Mouse (Mus musculus) thymus, postnatal 25 days (tissue): ENCODE results near the gene Itgav.

Source experiments
- DNase-seq: peaks from one replicate; pipeline ENCODE4 v3.0.0; 2022

Itgav gene

DNA sequence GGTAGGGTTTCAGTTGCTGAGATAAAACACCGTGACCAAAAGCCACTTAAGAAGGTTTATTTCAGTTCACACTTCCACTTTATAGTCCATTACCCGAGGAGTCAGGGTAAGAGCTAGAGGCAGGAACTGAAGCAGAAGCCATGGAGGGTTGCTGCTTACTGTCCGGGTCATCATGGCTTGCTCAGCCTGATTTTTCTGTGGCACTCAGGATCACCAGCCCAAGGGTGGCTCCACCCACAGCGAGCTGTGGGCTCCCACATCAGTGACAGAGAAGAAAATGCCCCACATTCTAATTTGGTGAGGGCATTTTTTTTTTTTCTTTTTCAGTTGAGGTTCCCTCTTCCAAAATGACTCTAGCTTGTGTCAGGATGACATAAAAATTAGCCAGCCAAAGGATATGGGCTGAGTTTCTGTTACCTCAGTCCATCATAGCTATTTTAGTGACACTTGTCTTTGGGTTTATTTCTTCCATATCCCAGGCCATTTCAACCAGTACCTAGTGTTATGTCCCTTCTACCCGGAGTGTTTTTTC lies 30.2 kb downstream of the Itgav start:
- no peak for DNase-seq

DNA sequence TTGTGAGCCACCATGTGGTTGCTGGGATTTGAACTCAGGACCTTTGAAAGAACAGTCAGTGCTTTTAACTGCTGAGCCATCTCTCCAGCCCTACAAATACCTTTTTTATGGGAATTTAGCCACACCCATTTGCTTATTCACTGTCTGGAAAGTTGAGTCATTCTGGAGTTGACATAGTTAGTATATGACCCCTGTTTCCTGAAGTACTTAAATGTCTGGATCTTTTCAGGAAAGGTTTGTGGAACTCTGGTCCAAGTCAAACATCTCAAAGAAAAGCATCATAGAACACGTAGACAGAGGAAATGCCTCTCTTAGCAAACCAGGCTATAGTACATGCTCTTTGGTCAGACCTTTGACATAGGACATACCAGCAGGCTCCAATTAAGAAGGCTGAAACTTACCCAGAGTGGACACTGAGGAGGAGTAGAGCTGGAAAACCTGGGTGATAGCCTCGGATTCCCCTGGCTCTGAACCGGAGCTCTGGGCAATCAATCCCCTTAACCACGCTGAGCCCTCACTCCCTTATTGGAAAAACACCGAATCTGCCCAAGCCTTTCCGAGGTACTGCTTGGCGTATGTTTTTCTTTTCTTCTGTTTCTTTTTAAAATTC lies 34.5 kb downstream of the Itgav start:
- no peak for DNase-seq

DNA sequence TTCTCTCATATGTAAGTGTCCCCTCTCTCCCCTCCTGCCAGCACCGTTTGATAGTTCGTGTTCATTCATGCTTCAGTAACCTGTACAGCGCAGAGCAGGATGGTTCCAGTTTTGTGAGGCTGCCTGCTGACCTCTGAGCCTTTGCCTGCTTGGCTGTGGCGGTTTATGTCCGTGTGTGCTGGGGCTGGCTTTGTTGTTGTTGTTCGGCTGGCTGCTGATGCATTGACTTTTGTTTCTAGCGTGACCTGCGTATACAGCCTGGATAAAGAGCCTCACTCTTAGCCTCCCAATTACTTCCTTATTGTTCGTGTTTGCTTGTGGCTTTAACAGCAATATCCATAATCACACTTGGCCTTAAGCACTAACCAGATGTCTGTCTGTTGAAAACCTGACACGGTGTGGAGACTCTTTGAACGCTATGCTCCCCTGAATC lies 35.0 kb downstream of the Itgav start:
- no peak for DNase-seq

GRCm38 (mm10) chr2:83759667-83760066 lies 35.5 kb downstream of the Itgav start:
- no peak for DNase-seq

DNA sequence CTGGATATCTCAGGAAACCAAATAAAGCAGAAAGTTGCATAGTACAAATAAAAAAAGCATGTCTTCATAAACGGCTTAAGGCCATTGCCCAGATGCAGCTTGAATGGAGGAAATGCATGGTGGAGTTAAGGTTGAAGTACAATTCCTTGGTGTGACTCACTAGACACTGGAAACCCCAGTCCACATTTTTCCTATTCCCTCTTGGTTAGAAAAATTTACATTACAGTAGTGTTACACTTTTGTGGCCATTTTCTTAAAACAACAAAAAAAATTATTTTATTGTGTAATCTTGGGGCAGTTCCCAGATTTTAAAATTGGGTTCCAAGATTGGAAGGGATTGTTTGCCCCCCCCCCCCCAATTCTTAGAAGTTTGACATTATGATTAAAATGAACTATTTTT lies 35.9 kb downstream of the Itgav start:
- DNase-seq = no peak

DNA sequence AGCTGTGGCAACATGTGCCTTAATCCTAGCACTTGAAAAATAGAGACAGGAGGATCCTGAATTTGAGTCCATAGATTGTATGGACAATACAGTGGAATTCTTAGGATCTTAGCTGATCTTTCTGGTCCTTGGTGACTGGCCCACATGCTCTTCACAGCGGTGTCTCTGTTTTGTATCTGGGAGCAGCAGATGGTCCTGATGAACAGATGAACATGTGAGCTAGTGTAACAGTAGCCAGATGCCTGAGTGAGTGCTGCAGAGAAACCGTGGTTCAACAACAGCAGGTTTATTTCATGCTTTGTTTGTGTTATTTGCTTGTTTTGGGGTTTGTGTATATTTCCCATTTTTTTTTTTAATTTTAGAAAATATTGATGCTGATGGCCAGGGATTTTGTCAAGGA lies 37.3 kb downstream of the Itgav start:
- DNase-seq = no peak

GRCm38 (mm10) chr2:83762106-83762855 lies 38.1 kb downstream of the Itgav start:
- no peak for DNase-seq

DNA sequence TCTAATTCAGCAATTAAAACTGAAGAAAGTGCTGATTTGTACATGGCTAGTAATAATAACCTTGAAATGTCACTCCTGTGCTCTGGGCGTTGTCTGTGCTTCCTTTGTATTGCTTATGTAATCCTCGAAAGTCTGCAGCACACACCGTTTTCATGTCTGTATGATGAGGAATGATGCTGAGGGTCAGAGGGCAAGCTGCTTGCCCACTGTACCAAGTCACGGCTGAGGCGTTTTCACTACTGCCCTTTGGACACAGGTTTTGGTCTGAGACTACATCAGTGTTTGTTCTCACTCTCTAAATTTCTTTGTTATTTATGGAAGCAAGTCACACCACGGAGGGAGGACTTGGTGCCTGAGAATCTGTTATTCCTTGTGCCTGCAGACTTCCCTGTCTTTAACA lies 41.9 kb downstream of the Itgav start:
- no peak for DNase-seq

GRCm38 (mm10) chr2:83766878-83767277 lies 42.7 kb downstream of the Itgav start:
- DNase-seq = no peak

DNA sequence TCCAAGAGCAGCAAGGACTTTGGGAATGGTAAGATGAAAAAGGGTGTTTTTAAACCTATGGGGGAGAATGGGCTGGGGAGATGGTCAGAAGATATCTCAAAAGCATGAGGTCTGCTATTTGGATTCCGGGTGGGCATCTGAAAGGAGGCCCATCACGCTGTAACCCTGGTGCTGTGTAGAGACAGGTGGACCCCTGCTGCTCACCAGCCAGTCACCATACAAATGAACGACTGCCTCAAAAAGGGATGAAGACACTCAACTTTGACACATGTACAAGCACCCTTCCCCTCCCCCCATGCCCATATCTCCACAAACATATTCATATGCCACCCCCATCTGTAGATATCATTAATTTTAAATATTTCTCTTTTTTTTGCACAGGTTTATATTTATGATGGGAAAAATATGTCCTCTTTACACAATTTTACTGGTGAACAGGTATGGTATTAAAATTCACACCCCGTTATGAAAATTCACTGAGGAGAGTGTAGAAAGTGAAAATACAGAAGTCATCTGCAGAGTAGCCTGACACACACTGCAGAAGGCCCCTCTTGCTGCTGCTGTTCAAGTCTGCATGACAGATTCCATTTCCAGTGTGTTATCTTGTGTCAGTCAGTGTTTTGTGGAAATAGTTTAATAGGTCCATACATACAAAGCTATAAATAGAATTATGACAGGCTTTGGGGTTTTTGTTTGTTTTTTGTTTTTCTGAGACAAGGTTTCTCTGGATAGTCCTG lies 44.3 kb downstream of the Itgav start:
- DNase-seq = no peak

DNA sequence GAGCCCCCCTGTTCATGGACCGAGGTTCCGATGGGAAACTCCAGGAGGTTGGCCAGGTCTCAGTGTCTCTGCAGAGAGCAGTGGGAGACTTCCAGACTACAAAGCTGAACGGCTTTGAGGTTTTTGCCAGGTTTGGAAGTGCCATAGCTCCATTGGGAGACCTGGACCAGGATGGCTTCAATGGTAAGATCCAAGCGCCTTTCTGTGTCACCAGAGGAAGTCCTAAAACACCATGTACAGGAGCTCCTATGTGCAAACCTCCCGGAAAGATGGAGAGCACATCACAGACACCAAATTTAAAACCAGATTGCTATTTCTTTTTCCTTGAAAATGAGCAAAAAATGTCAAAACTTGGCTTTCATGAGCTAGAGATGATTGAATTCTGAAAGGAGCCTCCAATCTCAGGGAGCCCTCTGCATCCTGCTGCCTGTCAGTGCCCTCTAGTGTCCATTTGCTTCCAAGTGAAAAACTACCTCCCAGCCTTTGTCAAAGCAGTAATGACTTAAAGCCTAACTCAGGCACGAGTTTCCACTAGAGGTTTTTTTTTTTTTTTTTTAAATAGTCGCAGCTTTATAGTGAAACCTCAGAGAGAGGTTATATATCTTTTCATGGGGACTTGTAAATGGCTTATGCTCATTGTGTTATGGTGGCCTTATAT lies 47.1 kb downstream of the Itgav start:
- peak; percentile 48 for DNase-seq

DNA sequence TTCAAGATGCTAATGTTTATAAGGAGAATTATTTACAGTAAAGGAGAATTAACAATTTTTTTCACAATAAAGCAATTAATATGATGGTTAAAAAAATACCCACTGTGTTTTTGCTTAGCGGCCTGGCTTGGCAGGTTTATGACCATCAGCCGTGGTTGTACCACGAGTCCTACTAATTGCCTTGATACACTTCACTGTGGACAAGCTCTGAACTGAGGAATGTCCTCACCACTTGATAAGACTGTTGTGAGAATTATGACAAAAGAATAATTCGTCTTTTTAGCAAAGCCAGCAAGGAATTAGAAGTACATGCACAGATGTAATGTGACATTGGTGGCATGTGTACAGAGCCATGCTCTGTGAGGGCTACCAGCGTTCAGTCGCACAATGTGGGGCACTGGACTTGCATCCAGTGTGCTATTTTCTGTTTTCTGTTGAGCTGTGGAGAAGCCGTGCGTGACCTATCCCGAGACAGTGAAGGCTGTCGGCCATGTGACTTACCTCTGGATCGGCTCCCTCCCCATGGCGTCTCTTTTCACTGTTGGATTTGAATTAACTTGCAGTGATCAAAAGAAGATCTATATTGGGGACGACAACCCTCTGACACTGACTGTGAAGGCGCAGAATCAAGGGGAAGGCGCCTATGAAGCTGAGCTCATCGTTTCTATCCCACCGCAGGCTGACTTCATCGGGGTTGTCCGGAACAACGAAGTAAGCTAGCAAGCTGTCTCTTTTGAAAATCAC lies 67.3 kb downstream of the Itgav start:
- DNase-seq = no peak

- DNase-seq = no peak
Measured at GRCm38 (mm10) chr2:83792102-83792501, 67.9 kb downstream of the Itgav start.

- DNase-seq = no peak
Measured at GRCm38 (mm10) chr2:83795766-83796165, 71.6 kb downstream of the Itgav start.

DNA sequence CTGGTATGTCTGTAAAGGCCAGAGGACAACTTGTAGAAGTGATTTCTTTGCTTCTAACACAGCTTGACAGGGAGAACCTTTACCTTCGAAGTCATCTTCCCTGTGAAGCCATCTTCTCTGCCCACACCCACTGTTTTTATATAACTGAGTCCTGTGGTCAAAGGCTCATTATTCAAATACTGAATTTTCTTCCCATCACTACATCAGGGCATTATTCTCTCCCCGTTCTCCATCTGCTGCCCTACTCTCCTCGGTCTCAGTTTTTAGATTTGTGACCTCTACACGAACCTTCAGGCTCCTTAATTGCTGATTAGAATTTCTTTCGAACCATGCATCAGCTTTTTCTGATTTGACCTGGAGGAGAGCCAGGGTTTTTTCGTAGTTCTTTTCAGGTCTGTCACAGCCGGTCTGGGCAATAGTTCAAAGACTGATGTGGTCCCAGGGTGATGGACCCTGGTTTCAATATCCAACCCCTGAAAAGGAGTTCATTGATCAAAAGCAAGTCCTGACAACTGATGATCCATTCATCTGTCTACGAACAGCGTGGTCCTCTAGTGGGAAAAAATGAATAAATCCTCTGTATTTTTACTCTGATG lies 73.8 kb downstream of the Itgav start:
- DNase-seq = no peak

DNA sequence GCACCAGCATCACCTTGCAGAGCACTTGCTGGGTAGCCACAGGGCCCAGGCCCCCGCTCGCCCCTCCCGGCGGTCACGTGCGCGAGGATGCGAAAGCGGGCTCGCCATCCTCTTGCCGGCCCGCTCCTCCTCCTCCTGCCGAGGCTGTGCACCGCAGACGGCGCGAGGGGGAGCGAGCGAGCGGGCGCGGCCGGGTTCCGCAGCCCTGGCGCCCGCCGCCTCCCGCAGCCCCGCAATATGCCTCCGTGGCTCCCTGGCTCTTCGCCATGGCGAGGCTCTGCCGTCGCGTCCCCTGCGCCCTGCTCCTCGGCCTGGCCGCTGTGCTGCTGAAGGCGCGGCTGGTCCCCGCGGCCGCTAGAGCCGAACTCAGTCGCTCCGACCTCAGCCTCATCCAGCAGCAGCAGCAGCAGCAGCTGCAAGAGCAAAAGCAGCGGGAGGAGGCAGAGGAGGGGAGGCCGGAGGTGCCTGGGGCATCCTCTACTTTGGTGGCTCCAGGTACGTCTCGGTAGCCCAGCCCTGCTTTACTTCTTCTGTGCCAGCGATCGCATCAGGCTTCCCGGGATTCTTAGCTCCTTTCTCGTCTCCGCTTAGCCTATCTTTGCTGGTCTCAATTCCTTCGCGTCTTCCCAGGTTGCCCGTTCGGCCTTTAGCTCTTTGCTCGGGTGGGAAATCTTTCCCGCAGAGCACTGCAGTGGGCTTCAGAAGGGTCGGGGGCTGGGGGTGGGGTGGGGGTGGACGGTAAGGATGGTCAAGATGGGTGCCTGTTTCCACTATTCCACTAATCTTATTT lies 88.5 kb downstream of the Itgav start, which contains the start of gene Fam171b:
Gene Fam171b (plus strand): TSS at position 154 of the 790 bp plus-strand sequence.
- peak; percentile 55 for DNase-seq

DNA sequence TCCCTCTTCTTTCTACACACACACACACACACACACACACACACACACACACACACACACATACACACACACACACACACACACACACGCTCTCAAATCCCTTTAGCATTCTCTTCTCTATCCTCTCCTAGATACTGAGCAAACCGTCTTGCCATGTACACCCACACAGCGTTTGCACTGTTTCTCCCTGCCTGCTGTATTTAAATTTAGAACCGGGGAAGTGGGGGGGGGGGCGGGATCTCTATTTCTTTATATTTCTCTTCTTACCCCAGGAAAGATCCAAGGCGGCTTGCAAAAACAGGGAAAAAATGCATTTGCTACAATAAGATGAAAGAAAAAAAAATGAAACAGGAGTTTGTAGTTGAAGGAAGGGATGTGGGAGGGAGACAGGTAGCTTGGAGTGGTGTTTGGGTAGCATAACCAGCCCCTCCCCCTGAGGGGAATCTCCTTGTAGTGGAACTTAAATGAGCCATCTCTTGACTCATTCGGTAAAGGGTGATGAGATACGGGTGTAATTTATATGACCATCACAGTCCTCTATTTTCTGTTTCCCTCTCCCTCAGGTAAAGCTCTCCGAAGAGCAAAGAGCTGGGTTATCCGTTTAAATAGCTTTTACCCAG lies 89.2 kb downstream of the Itgav start:
- no peak for DNase-seq

GRCm38 (mm10) chr2:83814009-83814408 lies 89.8 kb downstream of the Itgav start:
- no peak for DNase-seq

DNA sequence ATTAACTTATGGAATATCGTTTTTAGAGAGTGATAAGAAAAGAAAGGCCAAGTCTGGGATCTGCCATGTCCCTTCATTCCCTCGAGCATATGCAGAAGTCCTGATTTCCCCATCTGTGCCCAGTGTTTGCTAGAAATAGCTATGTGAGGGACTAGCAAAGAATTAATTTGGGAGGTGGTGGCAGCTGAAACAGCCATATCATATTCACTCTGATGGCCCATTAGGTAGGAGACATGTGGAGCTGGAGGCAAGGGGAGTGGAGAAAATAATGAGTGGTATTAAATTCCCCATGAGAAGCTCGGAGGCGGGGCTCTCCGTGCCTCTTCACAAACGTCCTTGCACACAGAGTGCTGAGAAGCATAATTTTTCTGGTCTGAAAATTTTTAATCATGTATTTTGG lies 92.0 kb downstream of the Itgav start:
- DNase-seq = no peak

GRCm38 (mm10) chr2:83825161-83825560 lies 101.0 kb downstream of the Itgav start:
- DNase-seq = no peak
